Mouse (Mus musculus): ENCODE results near the gene Teddm1a. TPM values are rescaled to one million over a fixed set of nuclear protein-coding genes. Genes with fewer than 3 reads are reported as not detected.
"Not testable (repeated sequence)": the region's sequence is repeated elsewhere in the genome, so short reads cannot be mapped to it uniquely, and the experiment has no call there.

Teddm1a gene
- polyA plus RNA-seq (2016; fragmentation: Nextera tagmentation; extraction: Ambion mirVana): not detected in 2 replicates

GRCm38 (mm10) chr1:153891442-153891841, at the start of gene Teddm1a:
Gene Teddm1a (plus strand): TSS chr1:153891742.
- Histone ChIP-seq H3K9ac (no peak within 1 kb of the TSS), H3K27ac (no peak within 1 kb of the TSS), H3K36me3 (replicated peaks) (no peaks in the 10 kb centered on the region), H3K4me3 (replicated peaks) (no peak within 1 kb of the TSS), H3K9me3 (no peaks in the 10 kb centered on the region), H3K4me2 (no peak within 1 kb of the TSS), H3K4me1 (no peaks in the 10 kb centered on the region), H3K27me3 (peaks cover 11% of the 10 kb centered on the region)
- 79% methylated on average over 4 of the region's 4 CpGs for WGBS
- ATAC-seq (ENCODE audit: low FRiP score): no peak

DNA sequence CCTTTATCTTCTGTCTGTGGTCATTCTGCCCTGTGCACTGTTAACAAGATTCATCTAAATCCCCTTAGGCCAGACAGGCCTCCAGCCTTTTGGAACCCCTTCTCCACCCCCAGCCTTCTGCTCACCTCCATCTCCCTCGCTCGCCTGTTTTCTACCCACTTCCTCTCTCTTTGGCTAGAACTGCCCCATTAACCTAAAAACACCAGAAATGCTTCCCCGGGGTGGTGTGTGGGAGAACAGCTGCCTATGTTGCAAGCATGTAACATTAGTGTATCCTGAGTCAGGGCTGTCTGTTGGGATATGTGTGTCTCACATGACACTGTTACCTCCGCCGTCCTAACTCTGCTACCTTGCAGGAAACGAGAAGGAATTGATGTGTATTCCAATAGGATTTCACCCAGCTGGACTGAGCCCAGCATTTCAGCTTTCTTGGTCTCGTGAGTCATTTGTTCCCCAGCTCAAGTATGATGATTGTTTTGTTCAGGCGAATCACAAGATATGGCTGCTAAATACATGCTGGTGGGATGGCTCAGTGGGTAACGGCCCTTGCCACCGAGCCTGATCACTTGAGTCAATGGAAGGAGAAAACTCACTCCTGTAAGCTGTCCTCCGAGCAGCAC, 49.3 kb upstream of the Teddm1a start:
- no peak overlapping the region for H3K4me3 ChIP-seq (replicated peaks)
- ATAC-seq (ENCODE audit: low FRiP score): no peak
- 88% methylated on average over 11 of the region's 11 CpGs for WGBS

GRCm38 (mm10) chr1:153844042-153844441, 47.5 kb upstream of the Teddm1a start, which contains the start of gene Rgsl1:
Gene Rgsl1 (minus strand): TSS chr1:153844142.
- Histone ChIP-seq H3K4me1 (no peaks in the 10 kb centered on the region), H3K36me3 (replicated peaks) (no peaks in the 10 kb centered on the region), H3K9me3 (no peaks in the 10 kb centered on the region), H3K4me2 (no peak within 1 kb of the TSS), H3K27me3 (no peaks in the 10 kb centered on the region), H3K27ac (no peak within 1 kb of the TSS), H3K9ac (no peak within 1 kb of the TSS), H3K4me3 (replicated peaks) (no peak within 1 kb of the TSS)
- 93% methylated on average over 8 of the region's 8 CpGs for WGBS
- no peak for ATAC-seq (ENCODE audit: low FRiP score)

More for the DNA sequence above, 49.3 kb upstream of the Teddm1a start:
- Histone ChIP-seq H3K4me1 (no peaks in the 10 kb centered on the region), H3K27me3 (no peaks in the 10 kb centered on the region), H3K27ac (no peak overlapping the region), H3K4me2 (no peak overlapping the region), H3K9me3 (no peaks in the 10 kb centered on the region), H3K9ac (no peak overlapping the region), H3K36me3 (replicated peaks) (no peaks in the 10 kb centered on the region)

GRCm38 (mm10) chr1:153846420-153846819, 45.1 kb upstream of the Teddm1a start:
- H3K36me3 ChIP-seq (replicated peaks): no peaks in the 10 kb centered on the region
- H3K4me2 ChIP-seq: no peak overlapping the region
- no peaks in the 10 kb centered on the region for H3K27me3 ChIP-seq
- ATAC-seq (ENCODE audit: low FRiP score): no peak
- H3K4me3 ChIP-seq (replicated peaks): no peak overlapping the region
- H3K9ac ChIP-seq: no peak overlapping the region
- no peak overlapping the region for H3K27ac ChIP-seq
- no peaks in the 10 kb centered on the region for H3K4me1 ChIP-seq
- WGBS: 92% methylated on average over 7 of the region's 7 CpGs
- no peaks in the 10 kb centered on the region for H3K9me3 ChIP-seq

DNA sequence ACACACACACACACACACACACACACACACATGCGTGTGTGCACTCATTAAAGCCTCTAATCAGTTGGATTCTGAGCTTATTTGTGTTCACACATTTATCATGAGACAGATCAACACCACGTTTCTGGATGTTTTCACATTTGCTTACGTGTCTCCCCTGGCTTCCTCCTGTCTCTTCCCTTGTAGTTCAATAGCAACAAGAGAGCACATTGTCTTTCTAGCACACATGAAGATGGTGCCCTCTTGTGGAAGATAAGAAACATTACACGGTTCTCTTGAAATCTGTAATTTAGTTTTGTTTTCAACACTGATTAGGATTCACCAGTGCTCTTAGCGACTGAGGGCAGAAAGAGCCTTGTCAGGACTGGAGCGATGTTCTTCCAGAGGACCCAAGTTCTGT, 44.7 kb upstream of the Teddm1a start:
- ATAC-seq (ENCODE audit: low FRiP score): no peak
- 33% methylated on average over 6 of the region's 6 CpGs for WGBS
- no peak overlapping the region for H3K27ac ChIP-seq
- H3K4me2 ChIP-seq: no peak overlapping the region
- H3K27me3 ChIP-seq: no peaks in the 10 kb centered on the region
- H3K4me3 ChIP-seq (replicated peaks): no peak overlapping the region
- H3K9me3 ChIP-seq: no peaks in the 10 kb centered on the region
- no peak overlapping the region for H3K9ac ChIP-seq
- H3K4me1 ChIP-seq: no peaks in the 10 kb centered on the region
- H3K36me3 ChIP-seq (replicated peaks): no peaks in the 10 kb centered on the region

- H3K9ac ChIP-seq; ATAC-seq (ENCODE audit: low FRiP score); H3K4me1 ChIP-seq; H3K4me3 ChIP-seq (replicated peaks); H3K27ac ChIP-seq; H3K9me3 ChIP-seq; H3K4me2 ChIP-seq; H3K36me3 ChIP-seq (replicated peaks); H3K27me3 ChIP-seq: not testable (repeated sequence)
- WGBS: 84% methylated on average over 7 of the region's 7 CpGs
Measured at GRCm38 (mm10) chr1:153852696-153853095, 38.8 kb upstream of the Teddm1a start.

DNA sequence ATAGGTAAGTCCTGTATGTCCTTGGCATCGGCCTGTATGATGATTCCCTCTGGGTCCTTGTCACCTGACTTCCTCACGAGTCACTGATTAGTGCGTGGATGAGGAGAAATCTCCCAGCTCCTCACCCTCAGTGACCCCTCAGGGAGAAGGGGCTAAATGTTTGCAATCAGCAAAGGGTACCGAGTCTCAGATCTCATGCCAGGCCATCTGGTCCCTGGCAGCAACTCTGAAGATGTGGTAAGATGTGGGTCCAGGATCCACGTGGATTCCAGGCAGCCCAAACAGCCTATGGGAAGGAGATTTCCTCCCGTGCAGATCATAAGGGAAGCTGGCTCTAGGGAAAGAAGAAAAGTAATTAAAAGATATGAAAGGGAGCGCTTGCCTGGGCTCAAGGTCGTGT, 35.6 kb upstream of the Teddm1a start:
- no peaks in the 10 kb centered on the region for H3K27me3 ChIP-seq
- no peak overlapping the region for H3K9ac ChIP-seq
- H3K9me3 ChIP-seq: no peaks in the 10 kb centered on the region
- no peak overlapping the region for H3K4me3 ChIP-seq (replicated peaks)
- ATAC-seq (ENCODE audit: low FRiP score): no peak
- 80% methylated on average over 8 of the region's 8 CpGs for WGBS
- H3K27ac ChIP-seq: no peak overlapping the region
- H3K4me2 ChIP-seq: no peak overlapping the region
- no peaks in the 10 kb centered on the region for H3K36me3 ChIP-seq (replicated peaks)
- H3K4me1 ChIP-seq: no peaks in the 10 kb centered on the region

DNA sequence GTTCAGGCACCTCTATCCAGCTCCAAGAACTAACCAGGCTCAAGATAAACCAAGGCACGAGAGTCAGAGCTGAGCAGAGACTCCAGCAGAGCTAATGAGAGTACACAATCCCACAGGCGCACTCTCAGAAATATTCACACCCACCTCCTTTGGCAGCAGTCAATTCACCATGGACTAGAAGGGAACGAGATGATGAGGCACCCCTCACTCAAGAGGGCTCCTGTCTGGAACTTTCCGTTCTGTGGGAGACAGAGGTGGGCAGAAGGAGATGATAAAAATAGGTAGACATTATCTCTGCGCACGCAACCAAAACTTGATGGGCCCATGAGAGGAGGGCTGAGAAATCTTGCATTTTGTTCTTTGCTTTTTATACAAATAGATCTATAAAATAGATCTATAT, 17.5 kb upstream of the Teddm1a start, which contains the start of gene Teddm1b:
TSS of gene Teddm1b (plus strand) at position 301 of the 400 bp plus-strand sequence.
- no peak for ATAC-seq (ENCODE audit: low FRiP score)
- WGBS: 91% methylated on average over 6 of the region's 6 CpGs
- H3K9ac ChIP-seq: no peak within 1 kb of the TSS

GRCm38 (mm10) chr1:153880391-153880790, 11.2 kb upstream of the Teddm1a start:
- H3K4me3 ChIP-seq (replicated peaks); H3K9ac ChIP-seq; H3K9me3 ChIP-seq; H3K4me1 ChIP-seq; ATAC-seq (ENCODE audit: low FRiP score); H3K36me3 ChIP-seq (replicated peaks); H3K27me3 ChIP-seq; H3K4me2 ChIP-seq; H3K27ac ChIP-seq: not testable (repeated sequence)
- 95% methylated on average over 17 of the region's 17 CpGs for WGBS

More for the DNA sequence above, 17.5 kb upstream of the Teddm1a start, which contains the start of gene Teddm1b:
- Histone ChIP-seq H3K9me3 (no peaks in the 10 kb centered on the region), H3K4me2 (no peak within 1 kb of the TSS), H3K4me3 (replicated peaks) (no peak within 1 kb of the TSS), H3K36me3 (replicated peaks) (no peaks in the 10 kb centered on the region), H3K4me1 (no peaks in the 10 kb centered on the region), H3K27me3 (no peaks in the 10 kb centered on the region), H3K27ac (no peak within 1 kb of the TSS)

GRCm38 (mm10) chr1:153886024-153886633, 5.4 kb upstream of the Teddm1a start:
- ATAC-seq (ENCODE audit: low FRiP score): no peak
- 0 out of 2 replicates have a peak, but pooled peaks cover 2% of the 10 kb centered on the region for H3K27me3 ChIP-seq
- H3K9ac ChIP-seq: no peak overlapping the region
- no peak overlapping the region for H3K4me3 ChIP-seq (replicated peaks)
- H3K9me3 ChIP-seq: no peaks in the 10 kb centered on the region
- H3K27ac ChIP-seq: no peak overlapping the region
- 50% methylated on average over 17 of the region's 17 CpGs for WGBS
- no peaks in the 10 kb centered on the region for H3K4me1 ChIP-seq
- no peak overlapping the region for H3K4me2 ChIP-seq
- no peaks in the 10 kb centered on the region for H3K36me3 ChIP-seq (replicated peaks)

- no peaks in the 10 kb centered on the region for H3K36me3 ChIP-seq (replicated peaks)
- peaks cover 12% of the 10 kb centered on the region for H3K27me3 ChIP-seq
- no peak for ATAC-seq (ENCODE audit: low FRiP score)
- no peak overlapping the region for H3K27ac ChIP-seq
- H3K4me3 ChIP-seq (replicated peaks): no peak overlapping the region
- H3K4me2 ChIP-seq: no peak overlapping the region
- H3K9me3 ChIP-seq: no peaks in the 10 kb centered on the region
- no peaks in the 10 kb centered on the region for H3K4me1 ChIP-seq
- H3K9ac ChIP-seq: no peak overlapping the region
- 94% methylated on average over 10 of the region's 10 CpGs for WGBS
Measured at GRCm38 (mm10) chr1:153890121-153890520, 1.4 kb upstream of the Teddm1a start.

- Histone ChIP-seq H3K4me1 (peaks cover under 1% of the 10 kb centered on the region), H3K27ac (no peak overlapping the region), H3K4me3 (replicated peaks) (no peak overlapping the region), H3K9ac (no peak overlapping the region), H3K9me3 (no peaks in the 10 kb centered on the region), H3K27me3 (peaks cover 9% of the 10 kb centered on the region), H3K36me3 (replicated peaks) (no peaks in the 10 kb centered on the region), H3K4me2 (no peak overlapping the region)
- 65% methylated on average over 2 of the region's 2 CpGs for WGBS
- no peak for ATAC-seq (ENCODE audit: low FRiP score)
Measured at GRCm38 (mm10) chr1:153893746-153894145, 2.2 kb downstream of the Teddm1a start.

All from forebrain, embryonic 12.5 days (tissue).